Mouse (Mus musculus): ENCODE measurements around the gene Dtl. TPM values are rescaled to one million over a fixed set of nuclear protein-coding genes. Genes with fewer than 3 reads are reported as not detected.

Dtl gene
- polyA plus RNA-seq, 1 experiment from 2014 or later = 19.2 TPM

DNA sequence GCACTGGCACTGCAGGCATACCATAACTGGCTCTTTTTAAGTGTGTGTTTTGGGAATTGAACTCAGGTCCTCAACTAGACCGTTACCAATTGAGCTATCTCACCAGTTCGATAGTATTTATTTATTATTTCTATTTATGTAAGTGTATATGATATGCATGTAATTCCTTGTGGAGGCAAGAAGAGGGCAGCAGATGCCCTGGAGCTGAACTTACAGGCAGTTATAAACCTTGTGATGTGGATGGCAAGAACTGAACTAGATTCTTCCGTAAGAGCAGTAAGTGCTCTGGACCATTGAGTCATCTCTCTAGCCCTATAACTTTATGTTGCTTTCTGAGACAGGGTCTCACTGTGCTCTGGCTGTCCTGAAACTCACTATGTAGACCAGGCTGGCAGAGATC, 11.7 kb upstream of the Dtl start:
- H3K4me3 ChIP-seq (ENCODE audit: low read depth, low read length) = no peak overlapping the region
- no peak overlapping the region for H3K9ac ChIP-seq (ENCODE audit: low read length)
- over 99% methylated on average over 3 of the region's 3 CpGs for WGBS
- no peak overlapping the region for H3K27ac ChIP-seq (ENCODE audit: low read depth, low read length)
- ATAC-seq (no peak), DNase-seq (ENCODE audit: low spot score) (no peak)
- no peaks in the 10 kb centered on the region for H3K4me1 ChIP-seq (ENCODE audit: control insufficient read depth, insufficient read depth, low read length)
- no peak overlapping the region for H3K4me2 ChIP-seq (ENCODE audit: low read length)
- H3K27me3 ChIP-seq (replicated peaks; ENCODE audit: control insufficient read depth, insufficient read depth, low read length) = no peaks in the 10 kb centered on the region
- no peaks in the 10 kb centered on the region for H3K9me3 ChIP-seq (replicated peaks; ENCODE audit: control insufficient read depth, low read length)
- H3K36me3 ChIP-seq (ENCODE audit: control insufficient read depth, insufficient read depth, low read length) = peaks cover 75% of the 10 kb centered on the region

DNA sequence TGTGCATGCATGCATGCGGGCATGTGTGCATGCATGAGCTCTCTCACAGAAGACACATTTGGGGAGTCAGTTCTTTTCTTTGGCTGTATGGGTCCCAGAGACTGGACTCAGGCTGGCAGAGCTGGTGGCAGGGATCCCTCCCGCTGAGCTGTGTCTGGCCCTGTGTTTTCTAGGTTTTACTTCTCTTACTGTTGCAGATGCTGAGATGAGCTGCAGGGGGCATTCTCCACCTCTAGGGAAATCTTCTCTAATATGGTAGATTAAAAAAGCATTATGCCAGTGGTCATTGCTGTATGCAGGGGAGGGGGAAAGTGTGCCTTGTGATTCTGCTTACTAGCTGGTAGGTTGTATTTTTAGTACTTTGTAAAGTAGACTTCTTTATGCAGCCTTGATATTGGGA, 10.4 kb upstream of the Dtl start:
- ATAC-seq = no peak
- Histone ChIP-seq H3K36me3 (ENCODE audit: control insufficient read depth, insufficient read depth, low read length) (peaks cover 66% of the 10 kb centered on the region), H3K9me3 (replicated peaks; ENCODE audit: control insufficient read depth, low read length) (no peaks in the 10 kb centered on the region), H3K4me1 (ENCODE audit: control insufficient read depth, insufficient read depth, low read length) (no peaks in the 10 kb centered on the region), H3K4me2 (ENCODE audit: low read length) (no peak overlapping the region), H3K9ac (ENCODE audit: low read length) (no peak overlapping the region), H3K4me3 (ENCODE audit: low read depth, low read length) (no peak overlapping the region), H3K27ac (ENCODE audit: low read depth, low read length) (no peak overlapping the region), H3K27me3 (replicated peaks; ENCODE audit: control insufficient read depth, insufficient read depth, low read length) (no peaks in the 10 kb centered on the region)
- WGBS = 89% methylated on average over 2 of the region's 2 CpGs
- no peak for DNase-seq (ENCODE audit: low spot score)

DNA sequence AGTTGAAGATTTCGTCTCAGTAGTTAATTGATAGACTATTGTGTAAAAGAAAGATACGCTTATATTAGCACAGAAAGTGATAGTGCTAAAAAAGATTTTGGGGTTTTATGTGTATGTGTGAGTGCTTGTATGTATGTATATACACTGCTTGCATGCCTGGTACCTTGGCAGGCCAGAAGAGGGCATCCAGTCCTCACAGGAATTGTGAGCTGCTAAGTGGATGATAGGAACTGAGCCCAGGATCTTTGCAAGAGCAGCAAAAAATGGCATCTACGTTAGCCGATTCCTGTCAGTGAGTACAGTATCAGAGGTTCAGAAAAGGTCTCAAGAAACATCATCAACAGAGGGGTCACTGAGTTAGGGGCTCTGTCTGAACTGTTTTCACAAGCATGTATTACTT, 9.1 kb upstream of the Dtl start:
- 92% methylated on average over 4 of the region's 4 CpGs for WGBS
- Histone ChIP-seq H3K36me3 (ENCODE audit: control insufficient read depth, insufficient read depth, low read length) (peaks cover 56% of the 10 kb centered on the region), H3K27me3 (replicated peaks; ENCODE audit: control insufficient read depth, insufficient read depth, low read length) (no peaks in the 10 kb centered on the region), H3K4me3 (ENCODE audit: low read depth, low read length) (no peak overlapping the region), H3K4me2 (ENCODE audit: low read length) (no peak overlapping the region), H3K9ac (ENCODE audit: low read length) (no peak overlapping the region), H3K27ac (ENCODE audit: low read depth, low read length) (no peak overlapping the region), H3K4me1 (ENCODE audit: control insufficient read depth, insufficient read depth, low read length) (no peaks in the 10 kb centered on the region), H3K9me3 (replicated peaks; ENCODE audit: control insufficient read depth, low read length) (no peaks in the 10 kb centered on the region)
- no peak for ATAC-seq
- no peak for DNase-seq (ENCODE audit: low spot score)

DNA sequence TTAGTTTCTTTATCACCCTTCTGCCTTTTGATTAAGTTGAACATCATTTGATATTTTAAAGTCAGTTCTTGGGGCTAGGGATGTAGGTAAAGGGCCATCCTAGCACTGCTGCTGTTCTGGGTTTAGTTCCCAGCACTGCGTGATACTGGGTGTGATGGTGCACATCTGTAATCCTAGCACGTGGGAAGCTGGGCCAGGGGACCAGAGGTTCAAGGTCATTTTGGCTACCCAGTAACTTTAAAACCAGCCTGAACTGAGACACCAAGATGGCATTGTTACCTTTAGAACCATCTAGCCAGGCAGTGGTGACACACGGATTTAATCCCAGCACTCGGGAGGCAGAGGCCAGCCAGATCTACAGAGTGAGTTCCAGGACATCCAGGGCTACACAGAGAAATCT, 8.5 kb upstream of the Dtl start:
- no peaks in the 10 kb centered on the region for H3K27me3 ChIP-seq (replicated peaks; ENCODE audit: control insufficient read depth, insufficient read depth, low read length)
- H3K9ac ChIP-seq (ENCODE audit: low read length) = no peak overlapping the region
- no peak for DNase-seq (ENCODE audit: low spot score)
- H3K9me3 ChIP-seq (replicated peaks; ENCODE audit: control insufficient read depth, low read length) = no peaks in the 10 kb centered on the region
- H3K4me1 ChIP-seq (ENCODE audit: control insufficient read depth, insufficient read depth, low read length) = no peaks in the 10 kb centered on the region
- H3K27ac ChIP-seq (ENCODE audit: low read depth, low read length) = no peak overlapping the region
- WGBS = 96% methylated on average over 4 of the region's 4 CpGs
- H3K4me3 ChIP-seq (ENCODE audit: low read depth, low read length) = no peak overlapping the region
- no peak overlapping the region for H3K4me2 ChIP-seq (ENCODE audit: low read length)
- ATAC-seq = no peak
- H3K36me3 ChIP-seq (ENCODE audit: control insufficient read depth, insufficient read depth, low read length) = peaks cover 51% of the 10 kb centered on the region

DNA sequence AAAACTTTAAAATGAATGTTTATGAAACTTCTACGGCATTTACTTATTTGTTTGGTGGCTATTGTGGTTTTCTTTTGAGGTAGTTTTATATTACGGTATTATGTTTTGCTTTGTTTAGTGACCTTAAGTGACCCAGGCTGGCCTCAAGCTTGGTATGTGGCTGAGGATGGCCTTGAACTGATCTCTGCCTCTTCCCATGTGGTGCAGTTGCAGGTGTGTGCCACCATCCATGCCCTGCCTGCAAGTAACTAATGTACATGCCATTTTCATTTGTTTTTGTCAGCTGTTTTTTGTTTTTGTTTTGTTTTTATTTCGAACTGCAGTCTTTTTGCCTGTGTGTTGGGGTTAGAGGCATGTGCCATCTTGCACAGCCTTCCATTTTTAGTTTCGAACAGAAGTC, 6.3 kb upstream of the Dtl start:
- no peak for DNase-seq (ENCODE audit: low spot score)
- Histone ChIP-seq H3K4me3 (ENCODE audit: low read depth, low read length) (no peak overlapping the region), H3K27ac (ENCODE audit: low read depth, low read length) (no peak overlapping the region), H3K9ac (ENCODE audit: low read length) (no peak overlapping the region), H3K4me1 (ENCODE audit: control insufficient read depth, insufficient read depth, low read length) (peaks cover 14% of the 10 kb centered on the region), H3K27me3 (replicated peaks; ENCODE audit: control insufficient read depth, insufficient read depth, low read length) (no peaks in the 10 kb centered on the region), H3K9me3 (replicated peaks; ENCODE audit: control insufficient read depth, low read length) (no peaks in the 10 kb centered on the region), H3K4me2 (ENCODE audit: low read length) (no peak overlapping the region), H3K36me3 (ENCODE audit: control insufficient read depth, insufficient read depth, low read length) (peaks cover 29% of the 10 kb centered on the region)
- 94% methylated on average over 4 of the region's 4 CpGs for WGBS
- no peak for ATAC-seq

DNA sequence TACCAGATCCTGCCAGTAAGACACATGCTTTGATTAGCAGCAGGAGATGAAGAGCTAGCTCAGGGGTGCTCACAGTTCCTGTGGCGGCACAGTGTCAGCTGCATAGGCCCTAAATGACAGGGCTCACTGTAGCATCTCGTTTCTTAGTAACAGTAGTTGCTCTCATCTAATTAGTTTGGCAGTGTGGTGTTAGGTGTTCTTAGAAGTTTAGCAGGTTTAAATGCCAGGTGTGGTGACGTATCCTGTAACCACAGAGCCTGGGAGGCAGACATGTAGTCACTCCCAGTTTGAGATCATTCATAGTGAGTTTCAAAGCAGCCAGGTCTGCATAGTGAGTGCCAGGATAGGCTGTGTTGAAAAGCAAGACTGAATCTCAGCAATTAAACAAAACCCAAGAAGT, 4.2 kb upstream of the Dtl start:
- peaks cover 19% of the 10 kb centered on the region for H3K36me3 ChIP-seq (ENCODE audit: control insufficient read depth, insufficient read depth, low read length)
- no peak overlapping the region for H3K9ac ChIP-seq (ENCODE audit: low read length)
- ATAC-seq (no peak), DNase-seq (ENCODE audit: low spot score) (no peak)
- H3K4me2 ChIP-seq (ENCODE audit: low read length) = no peak overlapping the region
- H3K27me3 ChIP-seq (replicated peaks; ENCODE audit: control insufficient read depth, insufficient read depth, low read length) = no peaks in the 10 kb centered on the region
- WGBS = 93% methylated on average over 3 of the region's 3 CpGs
- H3K9me3 ChIP-seq (replicated peaks; ENCODE audit: control insufficient read depth, low read length) = no peaks in the 10 kb centered on the region
- H3K4me3 ChIP-seq (ENCODE audit: low read depth, low read length) = no peak overlapping the region
- H3K27ac ChIP-seq (ENCODE audit: low read depth, low read length) = no peak overlapping the region
- H3K4me1 ChIP-seq (ENCODE audit: control insufficient read depth, insufficient read depth, low read length) = peaks cover 18% of the 10 kb centered on the region

DNA sequence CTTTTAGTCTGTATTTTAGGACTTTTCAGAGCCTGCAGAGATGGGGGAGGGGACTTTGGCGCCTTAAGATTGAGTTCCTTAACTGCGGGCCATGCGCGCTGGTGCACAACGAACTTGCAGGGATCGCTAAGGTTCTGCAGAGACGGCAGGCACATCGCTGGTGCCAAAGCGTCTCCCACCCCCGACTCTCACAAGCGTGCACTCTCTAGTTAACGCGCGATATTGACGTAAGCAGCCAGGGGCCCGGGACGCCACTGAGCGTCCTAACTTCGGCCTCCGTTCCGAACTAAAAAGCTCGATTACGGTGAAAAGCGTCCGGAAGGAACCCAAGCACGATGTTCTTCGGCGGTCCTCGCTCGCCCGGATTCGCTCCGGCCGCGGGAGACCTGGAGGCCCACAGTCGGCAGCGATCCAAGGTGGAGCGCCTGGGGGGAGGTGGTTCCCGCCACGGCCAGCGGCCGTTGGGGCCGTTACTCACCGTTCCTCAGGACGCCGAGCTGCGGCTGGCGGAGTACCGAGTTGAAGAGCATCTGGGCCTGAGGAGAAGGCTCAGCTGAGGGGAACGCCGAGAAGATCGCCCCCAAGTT, 380 bp downstream of the Dtl start:
- peak overlapping the region; percentile 55 for H3K27ac ChIP-seq (ENCODE audit: low read depth, low read length)
- no peaks in the 10 kb centered on the region for H3K27me3 ChIP-seq (replicated peaks; ENCODE audit: control insufficient read depth, insufficient read depth, low read length)
- peak overlapping the region; percentile 71 for H3K9ac ChIP-seq (ENCODE audit: low read length)
- peak overlapping the region; percentile 60 for H3K4me2 ChIP-seq (ENCODE audit: low read length)
- DNase-seq (ENCODE audit: low spot score) (peak; percentile 81), ATAC-seq (peak; percentile 33)
- H3K9me3 ChIP-seq (replicated peaks; ENCODE audit: control insufficient read depth, low read length) = no peaks in the 10 kb centered on the region
- peak overlapping the region; percentile 63 for H3K4me3 ChIP-seq (ENCODE audit: low read depth, low read length)
- H3K4me1 ChIP-seq (ENCODE audit: control insufficient read depth, insufficient read depth, low read length) = peaks cover 18% of the 10 kb centered on the region
- no peaks in the 10 kb centered on the region for H3K36me3 ChIP-seq (ENCODE audit: control insufficient read depth, insufficient read depth, low read length)
- WGBS = under 1% methylated on average over 49 of the region's 52 CpGs

DNA sequence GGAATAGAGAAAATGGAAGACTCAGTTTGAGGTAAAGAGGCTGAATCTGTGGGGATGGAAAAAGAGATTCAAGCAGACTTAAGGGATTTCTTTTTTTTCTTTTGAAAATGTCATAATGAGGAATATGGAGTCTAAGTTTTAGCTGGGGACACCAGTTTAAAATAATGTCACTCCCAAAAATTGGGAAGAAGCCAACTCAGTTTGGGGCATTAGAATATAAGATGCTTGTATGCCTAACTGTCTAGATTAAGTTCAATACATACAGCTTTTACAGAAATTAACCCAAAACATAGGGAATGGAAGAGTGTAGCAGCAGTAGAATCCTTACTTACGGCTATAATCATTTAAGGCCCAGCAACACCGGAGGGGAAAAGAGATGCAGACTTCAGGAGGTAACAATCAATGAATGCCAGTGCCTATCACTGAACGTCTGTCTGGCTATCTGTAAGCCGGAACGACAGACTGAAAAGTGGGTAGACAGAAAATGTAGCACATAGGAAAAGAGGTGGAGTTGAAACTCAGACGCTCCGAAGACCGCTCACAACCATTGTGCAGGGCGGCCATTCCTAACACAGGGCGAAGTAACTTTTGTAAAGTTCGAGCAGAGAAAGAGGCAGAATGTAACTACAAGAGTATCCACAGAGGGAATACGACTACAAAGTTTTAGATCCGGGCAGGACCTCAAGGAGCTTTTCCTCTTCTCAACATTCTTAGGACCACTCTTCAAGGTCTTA, 1.3 kb downstream of the Dtl start:
- no peaks in the 10 kb centered on the region for H3K9me3 ChIP-seq (replicated peaks; ENCODE audit: control insufficient read depth, low read length)
- H3K4me2 ChIP-seq (ENCODE audit: low read length) = peak overlapping the region; percentile 60
- H3K27ac ChIP-seq (ENCODE audit: low read depth, low read length) = peak overlapping the region; percentile 55; the same call in 1 of the 2 replicates
- peak overlapping the region; percentile 71 for H3K9ac ChIP-seq (ENCODE audit: low read length)
- no peaks in the 10 kb centered on the region for H3K27me3 ChIP-seq (replicated peaks; ENCODE audit: control insufficient read depth, insufficient read depth, low read length)
- DNase-seq (ENCODE audit: low spot score) (peak; percentile 18), ATAC-seq (no peak)
- under 1% methylated on average over 13 of the region's 13 CpGs for WGBS
- peak overlapping the region; percentile 63 for H3K4me3 ChIP-seq (ENCODE audit: low read depth, low read length)
- no peaks in the 10 kb centered on the region for H3K36me3 ChIP-seq (ENCODE audit: control insufficient read depth, insufficient read depth, low read length)
- H3K4me1 ChIP-seq (ENCODE audit: control insufficient read depth, insufficient read depth, low read length) = peaks cover 18% of the 10 kb centered on the region

DNA sequence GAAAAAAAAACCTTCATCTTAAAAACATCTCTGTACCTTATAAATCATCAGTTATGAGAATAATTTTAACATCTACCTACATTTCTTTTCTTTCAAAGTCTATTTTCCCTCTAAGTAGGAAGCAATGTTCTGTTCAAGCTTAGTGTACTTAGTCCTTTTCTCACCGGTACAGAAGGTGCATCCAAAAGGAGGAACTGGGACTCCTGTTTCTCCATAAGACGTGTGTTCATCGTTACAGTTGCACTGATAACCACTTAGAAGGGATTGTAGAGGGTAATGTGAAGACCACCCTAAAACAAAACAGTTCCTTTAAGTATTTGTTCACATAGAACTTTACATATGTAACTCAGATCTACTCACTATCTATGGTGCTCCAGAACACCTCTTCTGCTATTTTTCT, 4.9 kb downstream of the Dtl start:
- no peak overlapping the region for H3K4me3 ChIP-seq (ENCODE audit: low read depth, low read length)
- H3K27ac ChIP-seq (ENCODE audit: low read depth, low read length) = no peak overlapping the region
- no peak overlapping the region for H3K9ac ChIP-seq (ENCODE audit: low read length)
- DNase-seq (ENCODE audit: low spot score) = no peak
- peaks cover 9% of the 10 kb centered on the region; the same call in 1 of the 2 replicates for H3K36me3 ChIP-seq (ENCODE audit: control insufficient read depth, insufficient read depth, low read length)
- H3K9me3 ChIP-seq (replicated peaks; ENCODE audit: control insufficient read depth, low read length) = no peaks in the 10 kb centered on the region
- no peaks in the 10 kb centered on the region for H3K27me3 ChIP-seq (replicated peaks; ENCODE audit: control insufficient read depth, insufficient read depth, low read length)
- H3K4me2 ChIP-seq (ENCODE audit: low read length) = no peak overlapping the region
- 90% methylated on average over 3 of the region's 3 CpGs for WGBS
- no peak for ATAC-seq
- no peaks in the 10 kb centered on the region for H3K4me1 ChIP-seq (ENCODE audit: control insufficient read depth, insufficient read depth, low read length)
